Mouse (Mus musculus): ENCODE results near the gene Nol4l. TPM values are rescaled to one million over a fixed set of nuclear protein-coding genes. Genes with fewer than 3 reads are reported as not detected.

Gene Nol4l
- polyA plus RNA-seq, 1 experiment from 2014 or later = 31.8 TPM

- Histone ChIP-seq H3K4me2 (replicated peaks) (peak overlapping the region; percentile 94), H3K9ac (replicated peaks) (peak overlapping the region; percentile 95), H3K4me3 (peak overlapping the region; percentile 92), H3K9me3 (no peaks in the 10 kb centered on the region), H3K4me1 (peaks cover 34% of the 10 kb centered on the region), H3K27me3 (peaks cover 5% of the 10 kb centered on the region; the same call in 1 of the 2 replicates), H3K36me3 (no peaks in the 10 kb centered on the region), H3K27ac (replicated peaks) (peak overlapping the region; percentile 97)
- peak; percentile 53 for ATAC-seq (ENCODE audit: low FRiP score, low read depth)
- WGBS = 0% methylated on average over 59 of the region's 59 CpGs
Observed at GRCm38 (mm10) chr2:153445137-153446016, 84.4 kb downstream of the Nol4l start.

- H3K4me3 ChIP-seq = peak overlapping the region; percentile 92
- peaks cover 39% of the 10 kb centered on the region for H3K4me1 ChIP-seq
- peak overlapping the region; percentile 94 for H3K4me2 ChIP-seq (replicated peaks)
- no peaks in the 10 kb centered on the region for H3K36me3 ChIP-seq
- 0% methylated on average over 29 of the region's 64 CpGs for WGBS
- H3K9me3 ChIP-seq = no peaks in the 10 kb centered on the region
- peak; percentile 74 for ATAC-seq (ENCODE audit: low FRiP score, low read depth)
- peak overlapping the region; percentile 95 for H3K9ac ChIP-seq (replicated peaks)
- peaks cover 5% of the 10 kb centered on the region; the same call in 1 of the 2 replicates for H3K27me3 ChIP-seq
- H3K27ac ChIP-seq (replicated peaks) = peak overlapping the region; percentile 97
Observed at GRCm38 (mm10) chr2:153444254-153445136, 85.3 kb downstream of the Nol4l start.

- Histone ChIP-seq H3K9ac (replicated peaks) (peak overlapping the region; percentile 95), H3K4me3 (peak overlapping the region; percentile 92), H3K4me2 (replicated peaks) (peak overlapping the region; percentile 94), H3K4me1 (peaks cover 46% of the 10 kb centered on the region), H3K9me3 (no peaks in the 10 kb centered on the region), H3K36me3 (no peaks in the 10 kb centered on the region), H3K27ac (replicated peaks) (peak overlapping the region; percentile 97), H3K27me3 (peaks cover 5% of the 10 kb centered on the region; the same call in 1 of the 2 replicates)
- peak; percentile 64 for ATAC-seq (ENCODE audit: low FRiP score, low read depth)
- 0% methylated on average over 56 of the region's 59 CpGs for WGBS
Observed at GRCm38 (mm10) chr2:153443434-153444240, 86.1 kb downstream of the Nol4l start.

- Histone ChIP-seq H3K27ac (replicated peaks) (peak overlapping the region; percentile 97), H3K4me1 (peaks cover 55% of the 10 kb centered on the region)
Observed at GRCm38 (mm10) chr2:153442720-153443119, 87.1 kb downstream of the Nol4l start.

GRCm38 (mm10) chr2:153441228-153441627 is 88.5 kb downstream of the Nol4l start:
- 41% methylated on average over 3 of the region's 3 CpGs for WGBS
- no peak for ATAC-seq (ENCODE audit: low FRiP score, low read depth)
- Histone ChIP-seq H3K4me2 (replicated peaks) (peak overlapping the region; percentile 94), H3K9me3 (no peaks in the 10 kb centered on the region), H3K9ac (replicated peaks) (peak overlapping the region; percentile 31; the same call in 1 of the 2 replicates), H3K27me3 (no peaks in the 10 kb centered on the region), H3K4me3 (no peak overlapping the region), H3K4me1 (peaks cover 70% of the 10 kb centered on the region), H3K27ac (replicated peaks) (no peak overlapping the region), H3K36me3 (no peaks in the 10 kb centered on the region)

More at GRCm38 (mm10) chr2:153442720-153443119, 87.1 kb downstream of the Nol4l start:
- ATAC-seq (ENCODE audit: low FRiP score, low read depth) = no peak
- no peaks in the 10 kb centered on the region for H3K9me3 ChIP-seq
- peak overlapping the region; percentile 95 for H3K9ac ChIP-seq (replicated peaks)
- no peaks in the 10 kb centered on the region for H3K36me3 ChIP-seq
- H3K27me3 ChIP-seq = peaks cover under 1% of the 10 kb centered on the region; the same call in 1 of the 2 replicates
- WGBS = 5% methylated on average over 5 of the region's 5 CpGs
- peak overlapping the region; percentile 92 for H3K4me3 ChIP-seq
- H3K4me2 ChIP-seq (replicated peaks) = peak overlapping the region; percentile 94

GRCm38 (mm10) chr2:153440755-153441154 is 89.0 kb downstream of the Nol4l start:
- no peaks in the 10 kb centered on the region for H3K27me3 ChIP-seq
- no peak for ATAC-seq (ENCODE audit: low FRiP score, low read depth)
- peaks cover 5% of the 10 kb centered on the region for H3K36me3 ChIP-seq
- H3K27ac ChIP-seq (replicated peaks) = no peak overlapping the region
- no peak overlapping the region for H3K4me3 ChIP-seq
- H3K9me3 ChIP-seq = no peaks in the 10 kb centered on the region
- 71% methylated on average over 2 of the region's 2 CpGs for WGBS
- H3K4me1 ChIP-seq = peaks cover 71% of the 10 kb centered on the region
- H3K9ac ChIP-seq (replicated peaks) = peak overlapping the region; percentile 31; the same call in 1 of the 2 replicates
- peak overlapping the region; percentile 94 for H3K4me2 ChIP-seq (replicated peaks)

- H3K4me3 ChIP-seq = no peak overlapping the region
- peak overlapping the region; percentile 15; the same call in 1 of the 2 replicates for H3K27ac ChIP-seq (replicated peaks)
- H3K36me3 ChIP-seq = peaks cover 22% of the 10 kb centered on the region
- H3K9ac ChIP-seq (replicated peaks) = 0 out of 2 replicates have a peak overlapping the region, but pooled peaks have one; percentile 24
- H3K27me3 ChIP-seq = no peaks in the 10 kb centered on the region
- 41% methylated on average over 2 of the region's 2 CpGs for WGBS
- H3K4me2 ChIP-seq (replicated peaks) = no peak overlapping the region
- H3K4me1 ChIP-seq = peaks cover 87% of the 10 kb centered on the region
- no peak for ATAC-seq (ENCODE audit: low FRiP score, low read depth)
- no peaks in the 10 kb centered on the region for H3K9me3 ChIP-seq
Observed at GRCm38 (mm10) chr2:153437306-153437659, 92.5 kb downstream of the Nol4l start.

- H3K36me3 ChIP-seq = peaks cover 26% of the 10 kb centered on the region
- H3K4me2 ChIP-seq (replicated peaks) = no peak overlapping the region
- no peak overlapping the region for H3K4me3 ChIP-seq
- no peaks in the 10 kb centered on the region for H3K9me3 ChIP-seq
- 40% methylated on average over 6 of the region's 6 CpGs for WGBS
- ATAC-seq (ENCODE audit: low FRiP score, low read depth) = no peak
- no peaks in the 10 kb centered on the region for H3K27me3 ChIP-seq
- H3K27ac ChIP-seq (replicated peaks) = peak overlapping the region; percentile 15; the same call in 1 of the 2 replicates
- H3K9ac ChIP-seq (replicated peaks) = no peak overlapping the region
- peaks cover 82% of the 10 kb centered on the region for H3K4me1 ChIP-seq
Observed at GRCm38 (mm10) chr2:153436641-153437305, 93.0 kb downstream of the Nol4l start.

GRCm38 (mm10) chr2:153434880-153435831 is 94.6 kb downstream of the Nol4l start:
- peak; percentile 45; the same call in 1 of the 2 replicates for ATAC-seq (ENCODE audit: low FRiP score, low read depth)
- H3K27ac ChIP-seq (replicated peaks) = peak overlapping the region; percentile 54
- H3K4me2 ChIP-seq (replicated peaks) = no peak overlapping the region
- H3K27me3 ChIP-seq = no peaks in the 10 kb centered on the region
- no peaks in the 10 kb centered on the region for H3K9me3 ChIP-seq
- H3K4me3 ChIP-seq = no peak overlapping the region
- 20% methylated on average over 9 of the region's 9 CpGs for WGBS
- 0 out of 2 replicates have a peak overlapping the region, but pooled peaks have one; percentile 0 for H3K9ac ChIP-seq (replicated peaks)
- peaks cover 42% of the 10 kb centered on the region for H3K36me3 ChIP-seq
- H3K4me1 ChIP-seq = peaks cover 66% of the 10 kb centered on the region

- H3K36me3 ChIP-seq = peaks cover 54% of the 10 kb centered on the region
- 0 out of 2 replicates have a peak overlapping the region, but pooled peaks have one; percentile 8 for H3K27ac ChIP-seq (replicated peaks)
- peaks cover 59% of the 10 kb centered on the region for H3K4me1 ChIP-seq
- no peaks in the 10 kb centered on the region for H3K27me3 ChIP-seq
- H3K9me3 ChIP-seq = no peaks in the 10 kb centered on the region
- no peak for ATAC-seq (ENCODE audit: low FRiP score, low read depth)
- 74% methylated on average over 3 of the region's 3 CpGs for WGBS
- no peak overlapping the region for H3K9ac ChIP-seq (replicated peaks)
- no peak overlapping the region for H3K4me2 ChIP-seq (replicated peaks)
- H3K4me3 ChIP-seq = no peak overlapping the region
Observed at GRCm38 (mm10) chr2:153433859-153434258, 95.9 kb downstream of the Nol4l start.

Measured in midbrain, embryonic 12.5 days (tissue).